Mouse (Mus musculus) CH12.LX (cell line): ENCODE data around the gene Nbas.

ENCODE experiments used
- HCFC1 ChIP-seq: IDR thresholded peaks from 2 replicates; pipeline ENCODE4 v1.6.1; 2012; ENCODE audit warnings: low read depth, mild to moderate bottlenecking, inconsistent platforms, low read length, improper control_type of control experiment
- POLR2A ChIP-seq: IDR thresholded peaks from 2 replicates; pipeline ENCODE4 v1.6.1; 2011; ENCODE audit warnings: low read depth, mild to moderate bottlenecking, improper control_type of control experiment, low read length

DNA sequence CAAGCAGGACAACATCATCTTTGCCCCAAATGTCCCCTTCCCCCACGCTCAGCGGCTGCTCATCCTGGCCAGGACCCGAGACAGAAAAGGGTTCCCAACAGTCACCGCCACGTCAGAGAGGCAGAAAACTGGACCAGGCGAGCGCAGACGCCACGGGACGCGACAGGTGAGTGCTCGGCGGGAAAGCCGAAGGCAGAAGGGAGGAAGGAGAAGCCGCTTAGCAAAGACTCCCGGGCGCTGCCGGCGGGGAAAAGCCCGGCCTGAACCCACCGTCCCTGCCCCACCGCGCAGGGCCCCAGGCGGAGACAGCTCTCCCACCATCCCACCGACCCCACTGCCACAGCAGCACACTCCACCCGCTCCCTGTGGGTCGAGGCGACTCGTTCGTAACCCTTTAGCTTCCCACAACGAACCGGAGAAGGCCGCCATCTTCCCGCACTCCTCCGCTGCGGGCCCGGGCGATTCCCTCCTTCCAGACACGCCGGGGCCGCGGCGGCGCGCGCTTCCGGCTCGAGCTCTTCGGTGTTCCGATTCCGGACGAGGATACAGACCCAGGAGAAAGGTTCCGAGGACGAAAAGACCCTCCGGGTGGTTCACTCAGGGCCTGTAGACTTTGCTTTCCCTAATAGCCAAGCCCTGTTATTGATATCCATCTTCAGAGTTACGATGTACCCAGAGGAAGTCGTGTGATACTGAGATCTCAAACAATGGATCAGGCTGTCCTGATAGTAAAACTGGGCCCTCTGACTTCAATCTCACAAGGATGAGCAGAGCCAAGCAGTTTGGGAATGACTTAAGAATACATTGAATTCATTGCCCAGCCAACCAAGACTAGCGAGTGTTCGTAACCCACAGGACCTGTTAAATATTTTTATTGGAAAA lies 20.0 kb upstream of the Nbas start, which contains the start of gene Ddx1:
- peak; percentile 94 for TF ChIP-seq HCFC1
- peak; percentile 87 for TF ChIP-seq POLR2A
